Mouse (Mus musculus): ENCODE measurements around the gene 4932438H23Rik. TPM values are rescaled to one million over a fixed set of nuclear protein-coding genes. Genes with fewer than 3 reads are reported as not detected.
"Not testable (repeated sequence)": the region's sequence is repeated elsewhere in the genome, so short reads cannot be mapped to it uniquely, and the experiment has no call there.

4932438H23Rik gene
- polyA plus RNA-seq, 1 experiment from 2014 or later, result not detected

- 64% methylated on average over 4 of the region's 4 CpGs for WGBS
- DNase-seq (ENCODE audit: low spot score), result no peak
- Histone ChIP-seq H3K36me3 (no peaks in the 10 kb centered on the region), H3K4me1 (peaks cover 8% of the 10 kb centered on the region), H3K4me3 (no peak overlapping the region), H3K27ac (no peak overlapping the region), H3K9me3 (replicated peaks) (no peaks in the 10 kb centered on the region), H3K27me3 (ENCODE audit: low read depth, poor library complexity, severe bottlenecking) (0 out of 2 replicates have a peak, but pooled peaks cover 7% of the 10 kb centered on the region)
Observed at GRCm38 (mm10) chr16:91086642-91087306, 8.1 kb downstream of the 4932438H23Rik start.

DNA sequence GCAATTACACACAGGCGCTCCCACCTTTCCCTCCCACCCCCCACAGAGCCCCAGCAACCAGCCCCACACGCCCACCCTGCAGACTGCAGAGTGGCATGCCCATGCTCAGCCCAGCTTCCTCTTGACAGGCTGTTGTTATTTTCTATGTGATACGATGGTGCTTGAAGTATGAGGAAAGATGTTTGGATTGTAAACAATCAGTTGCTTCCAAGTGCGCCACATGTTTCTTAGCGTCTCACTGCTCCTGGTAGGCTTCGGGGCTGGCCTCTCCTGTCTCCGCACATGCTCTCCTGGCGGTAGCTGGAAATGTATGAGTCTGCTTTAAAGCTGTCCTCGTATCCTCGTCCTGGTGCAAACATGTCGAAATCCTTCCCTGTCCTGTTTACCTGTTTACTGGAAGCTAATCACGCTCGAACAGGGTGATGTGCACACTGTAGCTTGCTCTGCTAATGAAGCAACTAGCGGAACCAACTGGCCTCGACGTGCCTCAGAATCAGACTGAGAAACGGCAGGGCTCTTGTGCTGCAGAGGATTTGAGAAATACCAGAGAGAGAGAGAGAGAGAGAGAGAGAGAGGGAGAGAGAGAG lies 9.6 kb downstream of the 4932438H23Rik start:
- Histone ChIP-seq H3K9me3 (replicated peaks) (no peaks in the 10 kb centered on the region), H3K27ac (no peak overlapping the region), H3K4me1 (peaks cover 8% of the 10 kb centered on the region), H3K36me3 (no peaks in the 10 kb centered on the region), H3K27me3 (ENCODE audit: low read depth, poor library complexity, severe bottlenecking) (0 out of 2 replicates have a peak, but pooled peaks cover 7% of the 10 kb centered on the region), H3K4me3 (no peak overlapping the region)
- DNase-seq (ENCODE audit: low spot score), result no peak
- WGBS, result 74% methylated on average over 17 of the region's 17 CpGs

- DNase-seq (ENCODE audit: low spot score), result no peak
- Histone ChIP-seq H3K36me3 (no peaks in the 10 kb centered on the region), H3K4me1 (peaks cover under 1% of the 10 kb centered on the region; the same call in 1 of the 2 replicates), H3K9me3 (replicated peaks) (no peaks in the 10 kb centered on the region), H3K27ac (no peak overlapping the region), H3K27me3 (ENCODE audit: low read depth, poor library complexity, severe bottlenecking) (0 out of 2 replicates have a peak, but pooled peaks cover 7% of the 10 kb centered on the region), H3K4me3 (no peak overlapping the region)
- 86% methylated on average over 21 of the region's 21 CpGs for WGBS
Observed at GRCm38 (mm10) chr16:91084307-91085238, 10.3 kb downstream of the 4932438H23Rik start.

DNA sequence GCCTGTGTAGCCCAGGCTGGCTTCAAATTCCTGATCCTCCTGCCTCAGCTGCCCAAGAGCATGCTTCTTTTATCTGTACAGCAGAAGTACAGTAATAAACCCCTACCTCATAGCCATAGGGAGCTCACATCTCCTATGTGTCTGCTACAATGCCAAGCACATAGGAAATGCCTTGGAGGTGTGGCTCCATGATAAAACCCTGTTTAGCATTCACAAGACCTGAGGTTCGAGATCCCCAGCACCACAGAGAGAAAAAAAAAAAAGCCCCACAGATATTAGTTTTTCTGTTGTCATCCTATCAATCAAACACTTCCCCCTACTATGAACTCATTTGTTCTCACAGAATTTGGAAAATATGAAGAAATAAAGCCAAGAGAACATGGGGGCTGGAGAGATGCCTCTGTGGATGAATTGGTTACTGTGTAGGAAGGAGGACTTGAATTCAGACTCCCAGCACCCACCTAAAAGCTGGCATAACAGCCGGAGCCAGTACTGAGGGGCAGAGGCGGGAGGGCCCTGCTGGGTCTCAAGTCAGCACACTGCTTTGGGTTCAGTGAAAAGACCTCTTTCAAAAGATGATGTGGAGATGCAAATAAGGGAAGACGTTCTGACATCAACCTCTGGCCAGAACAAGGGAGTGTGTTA lies 11.8 kb downstream of the 4932438H23Rik start:
- no peaks in the 10 kb centered on the region for H3K9me3 ChIP-seq (replicated peaks)
- H3K27me3 ChIP-seq (ENCODE audit: low read depth, poor library complexity, severe bottlenecking), result 0 out of 2 replicates have a peak, but pooled peaks cover 7% of the 10 kb centered on the region
- no peak overlapping the region for H3K27ac ChIP-seq
- H3K36me3 ChIP-seq, result no peaks in the 10 kb centered on the region
- no peaks in the 10 kb centered on the region for H3K4me1 ChIP-seq
- no peak for DNase-seq (ENCODE audit: low spot score)
- WGBS, result 84% methylated on average over 4 of the region's 4 CpGs
- H3K4me3 ChIP-seq, result no peak overlapping the region

DNA sequence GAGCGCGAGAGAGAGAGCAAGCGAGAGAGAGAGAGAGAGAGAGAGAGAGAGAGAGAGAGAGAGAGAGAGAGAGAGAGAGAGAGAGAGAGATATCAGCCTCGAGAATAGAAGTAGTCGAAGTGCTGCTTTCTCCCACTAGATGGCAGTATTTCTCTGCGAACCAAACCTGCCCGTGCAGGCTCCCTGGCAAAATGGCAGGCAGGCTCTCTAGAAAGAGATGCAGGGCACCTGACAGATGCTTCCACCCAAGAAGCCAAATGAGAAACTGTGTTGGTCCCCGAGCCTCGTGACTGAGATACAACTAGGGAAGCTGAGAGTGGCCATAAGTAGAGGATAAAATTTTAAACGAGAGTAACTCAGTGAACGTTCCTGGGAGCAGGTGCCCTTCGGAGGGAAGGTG lies 13.4 kb downstream of the 4932438H23Rik start:
- peak; percentile 71 for DNase-seq (ENCODE audit: low spot score)
- no peaks in the 10 kb centered on the region for H3K9me3 ChIP-seq (replicated peaks)
- H3K27me3 ChIP-seq (ENCODE audit: low read depth, poor library complexity, severe bottlenecking), result 0 out of 2 replicates have a peak, but pooled peaks cover 7% of the 10 kb centered on the region
- WGBS, result 20% methylated on average over 12 of the region's 12 CpGs
- no peak overlapping the region for H3K4me3 ChIP-seq
- H3K36me3 ChIP-seq, result no peaks in the 10 kb centered on the region
- H3K27ac ChIP-seq, result no peak overlapping the region
- H3K4me1 ChIP-seq, result no peaks in the 10 kb centered on the region

DNA sequence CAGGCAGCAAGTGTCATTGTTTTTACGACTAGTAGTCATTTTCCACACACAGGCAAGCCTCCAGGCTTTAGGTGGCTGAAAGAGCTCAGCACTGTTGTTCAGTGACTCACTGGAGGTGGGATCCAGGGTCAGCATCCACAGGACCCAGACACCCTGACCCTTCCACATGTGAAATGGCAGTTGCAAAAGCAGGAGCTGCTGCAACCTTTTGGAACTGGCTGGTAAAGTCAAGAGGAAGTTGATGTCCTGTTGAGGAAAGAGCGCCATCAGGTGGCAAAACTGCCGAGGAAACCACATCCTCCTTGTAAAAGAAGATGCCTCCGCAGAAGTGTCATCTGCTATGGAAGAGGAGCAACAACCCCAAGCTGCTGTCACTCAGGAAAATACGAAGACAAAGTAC lies 18.7 kb downstream of the 4932438H23Rik start:
- peaks cover 5% of the 10 kb centered on the region; the same call in 1 of the 2 replicates for H3K27me3 ChIP-seq (ENCODE audit: low read depth, poor library complexity, severe bottlenecking)
- no peak overlapping the region for H3K4me3 ChIP-seq
- no peaks in the 10 kb centered on the region for H3K4me1 ChIP-seq
- H3K36me3 ChIP-seq, result no peaks in the 10 kb centered on the region
- H3K27ac ChIP-seq, result no peak overlapping the region
- DNase-seq (ENCODE audit: low spot score), result no peak
- WGBS, result 74% methylated on average over 5 of the region's 5 CpGs
- no peaks in the 10 kb centered on the region for H3K9me3 ChIP-seq (replicated peaks)

DNA sequence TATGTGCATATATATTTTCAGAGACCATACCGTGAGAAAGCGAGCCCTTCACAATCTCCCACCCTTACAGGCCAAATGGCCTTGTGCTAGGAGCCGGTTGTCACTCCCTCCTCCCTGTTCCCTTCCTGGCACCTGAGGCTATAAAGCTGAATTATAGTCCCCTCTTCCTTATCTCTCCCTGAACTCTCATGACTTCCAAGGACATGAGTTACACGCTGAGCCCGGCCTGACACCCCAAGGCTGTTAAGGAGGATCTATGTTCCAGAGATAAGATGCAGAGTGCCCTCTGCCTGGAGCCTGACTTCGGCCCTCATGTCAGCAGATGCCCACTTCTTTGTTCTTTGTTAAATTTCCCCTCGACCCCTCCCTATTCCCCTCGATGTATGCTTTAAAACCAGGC lies 19.5 kb downstream of the 4932438H23Rik start:
- H3K36me3 ChIP-seq; H3K27ac ChIP-seq; H3K4me3 ChIP-seq; H3K4me1 ChIP-seq; DNase-seq (ENCODE audit: low spot score); H3K9me3 ChIP-seq (replicated peaks): not testable (repeated sequence)
- peaks cover 13% of the 10 kb centered on the region; the same call in 1 of the 2 replicates for H3K27me3 ChIP-seq (ENCODE audit: low read depth, poor library complexity, severe bottlenecking)
- WGBS, result 81% methylated on average over 8 of the region's 8 CpGs

GRCm38 (mm10) chr16:91073163-91073892 lies 21.6 kb downstream of the 4932438H23Rik start:
- no peak overlapping the region for H3K27ac ChIP-seq
- H3K27me3 ChIP-seq (ENCODE audit: low read depth, poor library complexity, severe bottlenecking), result peaks cover 20% of the 10 kb centered on the region; the same call in 1 of the 2 replicates
- 39% methylated on average over 23 of the region's 24 CpGs for WGBS
- peak overlapping the region; percentile 24; the same call in 1 of the 2 replicates for H3K4me3 ChIP-seq
- H3K36me3 ChIP-seq, result no peaks in the 10 kb centered on the region
- H3K9me3 ChIP-seq (replicated peaks), result no peaks in the 10 kb centered on the region
- H3K4me1 ChIP-seq, result peaks cover 7% of the 10 kb centered on the region
- DNase-seq (ENCODE audit: low spot score), result peak; percentile 87

GRCm38 (mm10) chr16:91072256-91072655 lies 22.7 kb downstream of the 4932438H23Rik start:
- H3K27me3 ChIP-seq (ENCODE audit: low read depth, poor library complexity, severe bottlenecking), result peaks cover 21% of the 10 kb centered on the region; the same call in 1 of the 2 replicates
- no peak overlapping the region for H3K27ac ChIP-seq
- no peak overlapping the region for H3K4me3 ChIP-seq
- H3K9me3 ChIP-seq (replicated peaks), result no peaks in the 10 kb centered on the region
- peaks cover 9% of the 10 kb centered on the region for H3K4me1 ChIP-seq
- WGBS, result 83% methylated on average over 1 of the region's 1 CpGs
- no peaks in the 10 kb centered on the region for H3K36me3 ChIP-seq
- no peak for DNase-seq (ENCODE audit: low spot score)

GRCm38 (mm10) chr16:91068969-91069368 lies 26.0 kb downstream of the 4932438H23Rik start:
- Histone ChIP-seq H3K27me3 (ENCODE audit: low read depth, poor library complexity, severe bottlenecking) (peaks cover 26% of the 10 kb centered on the region; the same call in 1 of the 2 replicates), H3K4me1 (peaks cover 9% of the 10 kb centered on the region), H3K36me3 (no peaks in the 10 kb centered on the region), H3K9me3 (replicated peaks) (no peaks in the 10 kb centered on the region), H3K27ac (no peak overlapping the region), H3K4me3 (no peak overlapping the region)
- 45% methylated on average over 12 of the region's 12 CpGs for WGBS
- DNase-seq (ENCODE audit: low spot score), result peak; percentile 39

GRCm38 (mm10) chr16:91067122-91067521 lies 27.8 kb downstream of the 4932438H23Rik start:
- WGBS, result 97% methylated on average over 1 of the region's 1 CpGs
- Histone ChIP-seq H3K9me3 (replicated peaks) (no peaks in the 10 kb centered on the region), H3K4me3 (no peak overlapping the region), H3K4me1 (peaks cover 9% of the 10 kb centered on the region), H3K27ac (no peak overlapping the region), H3K27me3 (ENCODE audit: low read depth, poor library complexity, severe bottlenecking) (peaks cover 21% of the 10 kb centered on the region; the same call in 1 of the 2 replicates), H3K36me3 (no peaks in the 10 kb centered on the region)
- DNase-seq (ENCODE audit: low spot score), result no peak
